Mouse (Mus musculus): ENCODE results near the gene Disp2. TPM values are rescaled to one million over a fixed set of nuclear protein-coding genes. Genes with fewer than 3 reads are reported as not detected.

Disp2 gene
- polyA plus RNA-seq, 1 experiment from 2014 or later, result 1.2 TPM

- Histone ChIP-seq H3K9me3 (no peaks in the 10 kb centered on the region), H3K27me3 (replicated peaks; ENCODE audit: low read depth, poor library complexity, severe bottlenecking) (peaks cover 6% of the 10 kb centered on the region), H3K4me1 (no peaks in the 10 kb centered on the region), H3K27ac (replicated peaks) (no peak overlapping the region), H3K36me3 (replicated peaks) (no peaks in the 10 kb centered on the region), H3K4me3 (no peak overlapping the region)
- no peak for DNase-seq (ENCODE audit: low spot score)
- 73% methylated on average over 4 of the region's 4 CpGs for WGBS
These were observed 23.1 kb downstream of the Disp2 start for GRCm38 (mm10) chr2:118802542-118803118.

- WGBS, result 69% methylated on average over 2 of the region's 2 CpGs
- H3K36me3 ChIP-seq (replicated peaks), result no peaks in the 10 kb centered on the region
- no peak overlapping the region for H3K4me3 ChIP-seq
- peaks cover 6% of the 10 kb centered on the region for H3K27me3 ChIP-seq (replicated peaks; ENCODE audit: low read depth, poor library complexity, severe bottlenecking)
- no peak for DNase-seq (ENCODE audit: low spot score)
- H3K4me1 ChIP-seq, result no peaks in the 10 kb centered on the region
- H3K27ac ChIP-seq (replicated peaks), result no peak overlapping the region
- no peaks in the 10 kb centered on the region for H3K9me3 ChIP-seq
These were observed 25.0 kb downstream of the Disp2 start for GRCm38 (mm10) chr2:118804474-118804873.

- no peaks in the 10 kb centered on the region for H3K36me3 ChIP-seq (replicated peaks)
- H3K9me3 ChIP-seq, result no peaks in the 10 kb centered on the region
- H3K4me3 ChIP-seq, result no peak overlapping the region
- peaks cover 6% of the 10 kb centered on the region for H3K27me3 ChIP-seq (replicated peaks; ENCODE audit: low read depth, poor library complexity, severe bottlenecking)
- H3K27ac ChIP-seq (replicated peaks), result no peak overlapping the region
- no peaks in the 10 kb centered on the region for H3K4me1 ChIP-seq
- no peak for DNase-seq (ENCODE audit: low spot score)
- WGBS, result 71% methylated on average over 3 of the region's 3 CpGs
These were observed 25.6 kb downstream of the Disp2 start for GRCm38 (mm10) chr2:118805137-118805536.

- WGBS, result 39% methylated on average over 3 of the region's 3 CpGs
- no peak for DNase-seq (ENCODE audit: low spot score)
- no peaks in the 10 kb centered on the region for H3K9me3 ChIP-seq
- peaks cover 6% of the 10 kb centered on the region for H3K27me3 ChIP-seq (replicated peaks; ENCODE audit: low read depth, poor library complexity, severe bottlenecking)
- 0 out of 2 replicates have a peak, but pooled peaks cover 2% of the 10 kb centered on the region for H3K4me1 ChIP-seq
- H3K36me3 ChIP-seq (replicated peaks), result no peaks in the 10 kb centered on the region
- no peak overlapping the region for H3K27ac ChIP-seq (replicated peaks)
- H3K4me3 ChIP-seq, result no peak overlapping the region
These were observed 26.2 kb downstream of the Disp2 start for GRCm38 (mm10) chr2:118805756-118806155.

- H3K27ac ChIP-seq (replicated peaks), result no peak overlapping the region
- WGBS, result 73% methylated on average over 4 of the region's 4 CpGs
- no peak overlapping the region for H3K4me3 ChIP-seq
These were observed 27.3 kb downstream of the Disp2 start for GRCm38 (mm10) chr2:118806860-118807259.

GRCm38 (mm10) chr2:118810861-118811260, 31.3 kb downstream of the Disp2 start:
- peaks cover 8% of the 10 kb centered on the region for H3K36me3 ChIP-seq (replicated peaks)
- peaks cover 8% of the 10 kb centered on the region for H3K27me3 ChIP-seq (replicated peaks; ENCODE audit: low read depth, poor library complexity, severe bottlenecking)
- H3K9me3 ChIP-seq, result no peaks in the 10 kb centered on the region
- 29% methylated on average over 2 of the region's 2 CpGs for WGBS
- no peak overlapping the region for H3K4me3 ChIP-seq
- peaks cover 24% of the 10 kb centered on the region for H3K4me1 ChIP-seq
- DNase-seq (ENCODE audit: low spot score), result no peak
- H3K27ac ChIP-seq (replicated peaks), result no peak overlapping the region

More at GRCm38 (mm10) chr2:118806860-118807259, 27.3 kb downstream of the Disp2 start:
- Histone ChIP-seq H3K4me1 (0 out of 2 replicates have a peak, but pooled peaks cover 3% of the 10 kb centered on the region), H3K36me3 (replicated peaks) (no peaks in the 10 kb centered on the region), H3K27me3 (replicated peaks; ENCODE audit: low read depth, poor library complexity, severe bottlenecking) (peaks cover 6% of the 10 kb centered on the region), H3K9me3 (no peaks in the 10 kb centered on the region)
- no peak for DNase-seq (ENCODE audit: low spot score)

- 0 out of 2 replicates have a peak, but pooled peaks cover 3% of the 10 kb centered on the region for H3K27me3 ChIP-seq (replicated peaks; ENCODE audit: low read depth, poor library complexity, severe bottlenecking)
- peaks cover 24% of the 10 kb centered on the region for H3K4me1 ChIP-seq
- peaks cover 24% of the 10 kb centered on the region for H3K36me3 ChIP-seq (replicated peaks)
- no peak for DNase-seq (ENCODE audit: low spot score)
- no peaks in the 10 kb centered on the region for H3K9me3 ChIP-seq
- 66% methylated on average over 1 of the region's 1 CpGs for WGBS
- no peak overlapping the region for H3K27ac ChIP-seq (replicated peaks)
- H3K4me3 ChIP-seq, result no peak overlapping the region
These were observed 33.2 kb downstream of the Disp2 start for GRCm38 (mm10) chr2:118812724-118813123.

- Histone ChIP-seq H3K27ac (replicated peaks) (peak within 1 kb of the TSS; percentile 95), H3K27me3 (replicated peaks; ENCODE audit: low read depth, poor library complexity, severe bottlenecking) (0 out of 2 replicates have a peak, but pooled peaks cover 3% of the 10 kb centered on the region)
- WGBS, result 1% methylated on average over 49 of the region's 49 CpGs
These were observed 34.7 kb downstream of the Disp2 start, which contains the start of gene Knstrn for GRCm38 (mm10) chr2:118813981-118814836. Gene Knstrn (plus strand): TSS chr2:118814003.

GRCm38 (mm10) chr2:118822800-118823199, 43.3 kb downstream of the Disp2 start:
- H3K36me3 ChIP-seq (replicated peaks), result peaks cover 92% of the 10 kb centered on the region
- H3K9me3 ChIP-seq, result peaks cover 5% of the 10 kb centered on the region; the same call in 1 of the 2 replicates

More at GRCm38 (mm10) chr2:118813981-118814836, 34.7 kb downstream of the Disp2 start, which contains the start of gene Knstrn:
- Histone ChIP-seq H3K4me1 (peaks cover 24% of the 10 kb centered on the region), H3K4me3 (peak within 1 kb of the TSS; percentile 82), H3K36me3 (replicated peaks) (peaks cover 39% of the 10 kb centered on the region), H3K9me3 (no peaks in the 10 kb centered on the region)
- peak; percentile 92 for DNase-seq (ENCODE audit: low spot score)

GRCm38 (mm10) chr2:118824396-118824795, 44.9 kb downstream of the Disp2 start:
- DNase-seq (ENCODE audit: low spot score), result no peak
- 93% methylated on average over 4 of the region's 4 CpGs for WGBS
- H3K36me3 ChIP-seq (replicated peaks), result peaks cover 92% of the 10 kb centered on the region

More at GRCm38 (mm10) chr2:118822800-118823199, 43.3 kb downstream of the Disp2 start:
- Histone ChIP-seq H3K4me3 (no peak overlapping the region), H3K4me1 (no peaks in the 10 kb centered on the region), H3K27me3 (replicated peaks; ENCODE audit: low read depth, poor library complexity, severe bottlenecking) (no peaks in the 10 kb centered on the region), H3K27ac (replicated peaks) (no peak overlapping the region)
- no peak for DNase-seq (ENCODE audit: low spot score)
- WGBS, result 92% methylated on average over 5 of the region's 5 CpGs

GRCm38 (mm10) chr2:118829096-118829495, 49.6 kb downstream of the Disp2 start:
- 94% methylated on average over 5 of the region's 5 CpGs for WGBS
- no peak overlapping the region for H3K27ac ChIP-seq (replicated peaks)
- peaks cover 5% of the 10 kb centered on the region; the same call in 1 of the 2 replicates for H3K9me3 ChIP-seq
- no peak for DNase-seq (ENCODE audit: low spot score)
- H3K27me3 ChIP-seq (replicated peaks; ENCODE audit: low read depth, poor library complexity, severe bottlenecking), result no peaks in the 10 kb centered on the region
- no peak overlapping the region for H3K4me3 ChIP-seq
- H3K4me1 ChIP-seq, result no peaks in the 10 kb centered on the region
- peaks cover 100% of the 10 kb centered on the region for H3K36me3 ChIP-seq (replicated peaks)

More at GRCm38 (mm10) chr2:118824396-118824795, 44.9 kb downstream of the Disp2 start:
- no peak overlapping the region for H3K4me3 ChIP-seq
- H3K4me1 ChIP-seq, result no peaks in the 10 kb centered on the region
- no peak overlapping the region for H3K27ac ChIP-seq (replicated peaks)
- H3K9me3 ChIP-seq, result peaks cover 5% of the 10 kb centered on the region; the same call in 1 of the 2 replicates
- H3K27me3 ChIP-seq (replicated peaks; ENCODE audit: low read depth, poor library complexity, severe bottlenecking), result no peaks in the 10 kb centered on the region

GRCm38 (mm10) chr2:118834061-118834460, 54.5 kb downstream of the Disp2 start:
- Histone ChIP-seq H3K27me3 (replicated peaks; ENCODE audit: low read depth, poor library complexity, severe bottlenecking) (no peaks in the 10 kb centered on the region), H3K4me3 (no peak overlapping the region), H3K9me3 (no peaks in the 10 kb centered on the region), H3K4me1 (peaks cover 5% of the 10 kb centered on the region; the same call in 1 of the 2 replicates), H3K27ac (replicated peaks) (no peak overlapping the region), H3K36me3 (replicated peaks) (peaks cover 74% of the 10 kb centered on the region)
- no peak for DNase-seq (ENCODE audit: low spot score)
- 92% methylated on average over 6 of the region's 6 CpGs for WGBS

Measured in embryonic facial prominence, embryonic 10.5 days (tissue).